Mouse (Mus musculus) adrenal gland, postnatal 25 days (tissue): ENCODE data around the gene Coq5. TPM values are rescaled to one million over a fixed set of nuclear protein-coding genes. Genes with fewer than 3 reads are reported as not detected.

Experiments used
- DNase-seq: peaks from one replicate; pipeline ENCODE4 v3.0.0; 2021; ENCODE audit warnings: mixed read lengths
- total RNA-seq: library from RNA; stranded (reverse); gene quantifications from 2 replicates; pipeline ENCODE4 v1.2.3, GENCODE M21; 2021

The Coq5 gene
- total RNA-seq, 1 experiment from 2014 or later, result 51.0 TPM

- DNase-seq, result no peak
These were observed 33.6 kb downstream of the Coq5 start for GRCm38 (mm10) chr5:115312816-115313667.

GRCm38 (mm10) chr5:115313668-115313943 is 34.1 kb downstream of the Coq5 start:
- no peak for DNase-seq

DNA sequence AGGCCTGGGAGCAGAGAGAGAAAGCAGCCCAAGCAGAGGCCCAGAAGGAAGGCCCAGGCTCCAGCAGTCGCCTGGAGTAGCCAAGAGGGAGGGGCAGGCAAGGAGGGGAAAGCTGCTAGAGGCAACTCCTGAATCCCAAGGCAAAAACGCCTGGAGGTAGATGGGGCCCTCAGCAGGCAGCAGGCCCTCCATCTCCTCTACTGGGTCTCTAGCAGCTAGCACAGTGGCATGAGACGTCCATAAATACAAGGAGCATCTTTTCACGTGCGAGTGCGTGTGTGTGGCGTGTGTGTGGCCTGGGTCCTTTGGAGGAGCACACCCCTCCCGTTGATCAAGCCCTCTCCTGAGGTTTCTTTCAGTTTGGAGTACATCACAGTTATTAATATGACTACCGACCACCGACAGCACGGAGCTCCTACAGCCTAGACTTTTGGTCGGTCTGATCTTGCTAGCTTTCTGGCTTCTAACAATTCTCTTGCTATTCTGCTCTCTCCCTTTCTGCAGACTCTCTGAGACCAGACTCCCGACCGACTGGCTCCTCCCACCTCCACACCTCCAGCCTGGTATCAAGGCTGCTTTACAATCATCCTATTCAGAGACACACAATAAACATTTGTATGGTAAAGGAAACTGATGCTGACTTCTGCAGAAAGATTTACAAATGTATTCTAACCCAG is 37.6 kb downstream of the Coq5 start:
- no peak for DNase-seq

GRCm38 (mm10) chr5:115317645-115318328 is 38.3 kb downstream of the Coq5 start:
- DNase-seq, result no peak

- DNase-seq, result peak; percentile 69
These were observed 39.8 kb downstream of the Coq5 start for GRCm38 (mm10) chr5:115319004-115319940.

- no peak for DNase-seq
These were observed 46.9 kb downstream of the Coq5 start for GRCm38 (mm10) chr5:115326256-115326831.

DNA sequence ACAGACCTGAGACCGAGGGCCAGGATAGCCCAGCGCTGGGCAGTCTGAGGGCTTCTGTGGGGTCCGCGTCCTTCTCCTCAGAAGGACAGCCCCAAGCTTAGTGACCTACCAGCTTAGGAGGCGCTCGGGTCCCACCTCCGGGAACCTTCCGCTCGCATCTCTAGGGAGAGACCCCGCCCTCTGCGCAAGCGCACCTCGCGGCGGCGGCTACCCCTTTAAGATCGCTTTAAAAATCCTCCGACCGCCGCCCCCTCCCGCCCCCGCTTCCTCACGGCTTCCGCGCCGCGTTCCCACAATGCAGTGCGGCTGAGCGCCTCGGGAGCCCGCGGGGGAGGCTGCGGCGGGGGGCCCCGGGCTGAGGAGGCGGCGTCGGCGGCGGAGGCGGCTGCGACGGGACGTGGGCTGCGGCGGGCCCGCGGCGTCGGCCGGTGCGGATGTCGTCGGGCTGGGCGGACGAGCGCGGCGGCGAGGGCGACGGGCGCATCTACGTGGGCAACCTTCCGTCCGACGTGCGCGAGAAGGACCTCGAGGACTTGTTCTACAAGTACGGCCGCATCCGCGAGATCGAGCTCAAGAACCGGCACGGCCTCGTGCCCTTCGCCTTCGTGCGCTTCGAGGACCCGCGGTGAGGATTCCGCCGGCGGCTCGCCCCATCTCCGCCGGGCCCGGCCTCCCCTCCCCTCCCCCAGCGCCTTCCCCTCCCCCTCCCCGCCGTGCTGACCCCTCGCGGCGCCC is 47.6 kb downstream of the Coq5 start, which contains the start of gene Srsf9:
Gene Srsf9, plus strand, starts transcription at position 303 of the 735 bp plus-strand sequence.
- peak; percentile 98 for DNase-seq

DNA sequence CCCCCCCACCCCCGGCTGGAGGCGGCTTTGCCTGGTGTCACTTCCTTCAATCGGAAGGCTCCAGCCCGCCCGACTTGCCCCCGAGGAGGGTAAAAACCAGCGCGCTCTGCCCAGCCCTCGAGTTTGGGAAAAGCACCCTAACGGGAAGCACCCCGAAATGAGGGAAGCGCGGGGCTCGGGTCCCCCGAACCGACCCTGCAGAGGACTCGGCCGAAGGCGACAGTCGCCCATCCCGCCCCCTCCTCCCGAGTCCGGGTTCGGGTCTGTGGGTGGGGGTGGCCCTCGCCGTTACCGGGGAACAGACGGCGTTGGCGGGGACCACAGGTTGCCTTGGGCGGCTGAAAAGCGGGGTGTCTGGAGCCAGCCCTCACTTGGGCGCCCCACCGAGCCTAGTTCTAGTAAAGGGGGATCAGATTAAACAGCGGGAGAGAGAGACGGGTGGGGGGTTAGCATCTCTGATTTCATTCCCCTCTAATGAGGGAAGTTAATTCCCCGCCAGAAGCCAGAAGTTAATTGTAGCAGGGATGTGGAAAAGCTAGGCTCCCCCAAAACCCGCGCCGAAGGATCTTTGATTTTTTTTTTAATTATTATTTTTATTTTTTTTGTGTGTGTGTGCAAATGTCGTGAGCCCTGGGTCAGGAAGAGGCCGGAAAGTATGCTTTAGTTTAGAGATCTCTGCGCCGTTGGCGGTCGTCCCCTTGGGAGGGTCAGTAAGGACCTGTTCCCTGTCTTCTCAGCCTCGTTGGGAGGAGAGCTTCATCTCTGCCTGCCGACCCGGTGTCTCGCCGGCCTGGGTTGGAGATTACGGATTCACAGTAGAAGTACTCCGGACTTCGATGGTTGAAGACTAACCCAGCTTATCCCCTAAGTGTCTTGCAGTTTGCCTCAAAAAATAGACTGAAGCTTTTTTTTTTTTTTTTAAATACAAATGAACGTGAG is 48.4 kb downstream of the Coq5 start:
- DNase-seq, result peak; percentile 27

- no peak for DNase-seq
These were observed 51.5 kb downstream of the Coq5 start for GRCm38 (mm10) chr5:115330955-115331354.

- no peak for DNase-seq
These were observed 54.2 kb downstream of the Coq5 start for GRCm38 (mm10) chr5:115333626-115334025.

- DNase-seq, result no peak
These were observed 60.5 kb downstream of the Coq5 start for GRCm38 (mm10) chr5:115340007-115340406.

GRCm38 (mm10) chr5:115340577-115341313 is 61.3 kb downstream of the Coq5 start, which contains the start of the genes Gatc and Triap1:
Gene Gatc (minus strand): TSS chr5:115341178.
Gene Triap1 (plus strand): TSS chr5:115341225.
- peak; percentile 92 for DNase-seq

DNA sequence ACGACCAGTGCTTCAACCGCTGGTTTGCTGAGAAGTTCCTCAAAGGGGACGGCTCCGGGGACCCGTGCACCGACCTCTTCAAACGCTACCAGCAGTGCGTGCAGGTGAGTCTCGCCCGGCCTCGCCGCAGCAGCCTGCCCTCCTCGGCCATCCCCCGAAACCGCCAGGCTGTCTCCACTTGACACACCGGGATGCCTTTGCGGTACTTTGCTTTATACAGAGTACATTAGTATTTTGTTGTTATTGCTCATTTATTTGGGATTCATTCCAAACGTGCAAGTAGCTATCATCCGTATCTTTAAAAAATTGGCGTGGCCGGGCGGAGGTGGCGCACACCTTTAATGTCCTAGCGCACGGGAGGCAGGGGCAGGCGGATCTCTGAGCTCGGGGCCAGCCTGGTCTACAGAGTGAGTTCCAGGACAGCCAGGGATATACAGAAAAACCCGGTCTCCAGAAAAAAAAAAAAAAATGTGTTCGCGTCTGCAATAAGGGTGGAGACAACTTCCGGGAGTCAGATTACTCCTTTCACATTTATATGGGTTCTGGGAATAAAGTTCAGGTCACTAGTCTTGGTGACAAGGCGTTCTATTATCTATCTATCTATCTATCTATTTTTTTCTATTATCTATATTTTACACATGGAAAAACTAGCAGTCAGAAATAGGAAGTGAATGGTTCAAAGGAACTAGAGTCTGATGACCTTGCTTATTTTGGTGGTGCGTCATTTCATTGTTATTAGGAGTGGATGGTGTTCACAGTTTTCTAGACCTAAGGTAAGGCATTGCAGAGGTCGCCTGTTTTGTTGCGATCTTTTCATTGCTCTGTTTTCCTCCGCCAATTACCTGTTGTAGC is 62.1 kb downstream of the Coq5 start:
- DNase-seq, result no peak
